Mouse (Mus musculus): ENCODE results near the gene Wfdc11.
"Not testable (repeated sequence)": the region's sequence is repeated elsewhere in the genome, so short reads cannot be mapped to it uniquely, and the experiment has no call there.

The Wfdc11 gene

GRCm38 (mm10) chr2:164673987-164674386 lies at the start of gene Wfdc11:
Wfdc11 (minus strand) TSS chr2:164674087.
- no peak for DNase-seq (ENCODE audit: low read depth, low spot score)

GRCm38 (mm10) chr2:164723276-164723675 lies 49.4 kb upstream of the Wfdc11 start:
- DNase-seq (ENCODE audit: low read depth, low spot score) = no peak

GRCm38 (mm10) chr2:164716194-164716786 lies 42.4 kb upstream of the Wfdc11 start:
- not testable (repeated sequence) for DNase-seq (ENCODE audit: low read depth, low spot score)

- DNase-seq (ENCODE audit: low read depth, low spot score) = no peak
Observed at GRCm38 (mm10) chr2:164715005-164715404, 41.1 kb upstream of the Wfdc11 start, which contains the start of gene Spint5. Spint5 (plus strand) TSS chr2:164715305.

GRCm38 (mm10) chr2:164705991-164706390 lies 32.1 kb upstream of the Wfdc11 start:
- DNase-seq (ENCODE audit: low read depth, low spot score) = peak; percentile 20

- DNase-seq (ENCODE audit: low read depth, low spot score) = no peak
Observed at GRCm38 (mm10) chr2:164705328-164705727, 31.4 kb upstream of the Wfdc11 start.

GRCm38 (mm10) chr2:164704235-164704634 lies 30.3 kb upstream of the Wfdc11 start:
- DNase-seq (ENCODE audit: low read depth, low spot score) = no peak

- DNase-seq (ENCODE audit: low read depth, low spot score) = peak; percentile 86
Observed at GRCm38 (mm10) chr2:164701761-164702160, 27.9 kb upstream of the Wfdc11 start.

GRCm38 (mm10) chr2:164700959-164701358 lies 27.1 kb upstream of the Wfdc11 start:
- DNase-seq (ENCODE audit: low read depth, low spot score) = no peak

GRCm38 (mm10) chr2:164698201-164698600 lies 24.3 kb upstream of the Wfdc11 start, which contains the start of gene Spint4:
Spint4 (plus strand) TSS chr2:164698501.
- no peak for DNase-seq (ENCODE audit: low read depth, low spot score)

- no peak for DNase-seq (ENCODE audit: low read depth, low spot score)
Observed at GRCm38 (mm10) chr2:164684807-164685206, 10.9 kb upstream of the Wfdc11 start, which contains the start of gene Wfdc13. Wfdc13 (plus strand) TSS chr2:164685107.

- no peak for DNase-seq (ENCODE audit: low read depth, low spot score)
Observed at GRCm38 (mm10) chr2:164679906-164680305, 6.0 kb upstream of the Wfdc11 start.

- peak; percentile 81 for DNase-seq (ENCODE audit: low read depth, low spot score)
Observed at GRCm38 (mm10) chr2:164678848-164679625, 5.2 kb upstream of the Wfdc11 start.

- no peak for DNase-seq (ENCODE audit: low read depth, low spot score)
Observed at GRCm38 (mm10) chr2:164676916-164677685, 3.2 kb upstream of the Wfdc11 start.

- DNase-seq (ENCODE audit: low read depth, low spot score) = no peak
Observed at GRCm38 (mm10) chr2:164676103-164676502, 2.2 kb upstream of the Wfdc11 start.

- DNase-seq (ENCODE audit: low read depth, low spot score) = no peak
Observed at GRCm38 (mm10) chr2:164670938-164671337, 2.9 kb downstream of the Wfdc11 start.

GRCm38 (mm10) chr2:164670261-164670660 lies 3.6 kb downstream of the Wfdc11 start:
- no peak for DNase-seq (ENCODE audit: low read depth, low spot score)

- DNase-seq (ENCODE audit: low read depth, low spot score) = no peak
Observed at GRCm38 (mm10) chr2:164664851-164665250, 9.0 kb downstream of the Wfdc11 start.

GRCm38 (mm10) chr2:164656483-164656882 lies 17.4 kb downstream of the Wfdc11 start, which contains the start of gene Wfdc9:
Wfdc9 (minus strand) TSS chr2:164656583.
- DNase-seq (ENCODE audit: low read depth, low spot score) = no peak

GRCm38 (mm10) chr2:164655858-164656257 lies 18.0 kb downstream of the Wfdc11 start, which contains the start of gene Wfdc10:
Wfdc10 (plus strand) TSS chr2:164656046.
- DNase-seq (ENCODE audit: low read depth, low spot score) = peak; percentile 44

- no peak for DNase-seq (ENCODE audit: low read depth, low spot score)
Observed at GRCm38 (mm10) chr2:164641881-164642673, 31.8 kb downstream of the Wfdc11 start.
